Mouse (Mus musculus) layer of hippocampus, adult 18-20 months (tissue): ENCODE measurements at regions not wholly inside any gene's neighbourhood (a gene's known extent, or its start where the extent isn't known, plus 50 kb on each side); places are given as distances from the start of the nearest gene placed in this dataset.

Source experiments
- DNase-seq, 2 experiments: peaks; one replicate each; pipeline ENCODE4 v3.0.0; 2022; ENCODE audit warnings: low spot score in 2 of 2

DNA sequence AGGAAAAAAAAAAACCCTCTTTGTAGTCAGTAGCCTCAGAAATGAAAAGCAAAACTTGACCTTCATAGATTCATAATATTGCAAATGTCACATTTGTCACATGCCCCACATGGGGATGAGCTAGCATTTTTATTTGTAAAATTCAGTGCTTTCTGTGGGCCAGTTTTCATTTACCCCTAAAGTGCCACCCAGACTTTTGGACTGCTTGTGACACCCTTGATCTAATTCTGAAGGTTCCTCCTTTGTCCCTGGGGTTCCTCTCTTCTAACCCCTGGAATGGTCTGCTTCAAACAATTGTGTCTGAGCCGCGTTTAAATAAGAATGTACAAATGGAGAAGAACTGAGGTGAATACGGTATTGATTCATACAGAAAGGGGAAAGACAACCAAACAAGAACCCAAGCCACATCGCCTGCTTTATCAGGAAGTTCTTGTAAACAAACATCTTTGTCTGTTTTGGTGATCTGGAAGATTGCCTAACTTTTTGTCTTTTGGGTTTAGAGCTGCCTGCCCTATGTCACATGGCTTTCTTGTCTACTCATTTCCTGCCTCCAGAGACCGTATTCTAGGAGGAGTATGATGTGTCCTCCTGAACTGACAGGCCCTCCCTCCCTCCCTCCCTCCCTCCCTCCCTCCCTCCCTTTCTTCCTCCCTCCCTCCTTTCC lies 203.1 kb upstream of the Gm9833 start:
- no peak for DNase-seq

DNA sequence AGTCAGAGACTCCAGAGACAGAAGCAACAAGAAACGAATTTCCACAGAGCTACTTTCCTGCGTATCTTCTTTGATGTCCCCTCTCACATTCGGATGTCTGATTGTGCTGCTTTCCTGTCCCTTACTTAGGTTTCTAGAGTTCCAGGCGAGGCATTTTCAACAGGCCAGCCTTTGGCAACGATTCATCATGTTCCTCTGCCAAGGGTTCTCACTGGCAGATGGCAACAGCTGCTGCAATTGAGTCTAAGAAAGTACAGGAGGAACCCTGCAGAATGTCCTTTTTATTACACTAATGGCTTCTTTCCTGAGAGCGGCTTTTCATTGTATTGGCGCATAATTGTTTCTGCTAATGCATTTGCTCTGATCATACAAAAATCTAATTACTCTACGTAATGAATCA lies 202.3 kb upstream of the Gm9833 start:
- DNase-seq = peak; percentile 22 to 64

DNA sequence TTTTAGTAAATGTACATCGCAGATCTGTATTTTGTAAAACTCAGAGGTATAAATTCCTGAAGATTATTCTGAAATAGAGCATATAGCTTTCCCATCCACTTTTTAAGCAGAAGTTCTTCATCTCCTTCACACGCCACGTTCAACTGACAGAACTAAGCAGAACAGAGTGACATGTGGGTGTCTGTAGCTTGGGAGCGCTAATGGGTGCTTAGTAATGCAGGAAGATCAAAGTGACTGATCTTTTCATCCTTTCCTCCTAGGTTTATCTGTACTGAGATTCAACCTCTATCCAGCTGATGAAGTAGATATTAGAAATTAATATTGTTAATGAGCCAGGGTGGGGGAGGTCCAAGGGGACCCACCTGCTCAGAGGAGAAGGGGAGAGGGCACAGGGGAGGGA lies 201.8 kb upstream of the Gm9833 start:
- DNase-seq = no peak

DNA sequence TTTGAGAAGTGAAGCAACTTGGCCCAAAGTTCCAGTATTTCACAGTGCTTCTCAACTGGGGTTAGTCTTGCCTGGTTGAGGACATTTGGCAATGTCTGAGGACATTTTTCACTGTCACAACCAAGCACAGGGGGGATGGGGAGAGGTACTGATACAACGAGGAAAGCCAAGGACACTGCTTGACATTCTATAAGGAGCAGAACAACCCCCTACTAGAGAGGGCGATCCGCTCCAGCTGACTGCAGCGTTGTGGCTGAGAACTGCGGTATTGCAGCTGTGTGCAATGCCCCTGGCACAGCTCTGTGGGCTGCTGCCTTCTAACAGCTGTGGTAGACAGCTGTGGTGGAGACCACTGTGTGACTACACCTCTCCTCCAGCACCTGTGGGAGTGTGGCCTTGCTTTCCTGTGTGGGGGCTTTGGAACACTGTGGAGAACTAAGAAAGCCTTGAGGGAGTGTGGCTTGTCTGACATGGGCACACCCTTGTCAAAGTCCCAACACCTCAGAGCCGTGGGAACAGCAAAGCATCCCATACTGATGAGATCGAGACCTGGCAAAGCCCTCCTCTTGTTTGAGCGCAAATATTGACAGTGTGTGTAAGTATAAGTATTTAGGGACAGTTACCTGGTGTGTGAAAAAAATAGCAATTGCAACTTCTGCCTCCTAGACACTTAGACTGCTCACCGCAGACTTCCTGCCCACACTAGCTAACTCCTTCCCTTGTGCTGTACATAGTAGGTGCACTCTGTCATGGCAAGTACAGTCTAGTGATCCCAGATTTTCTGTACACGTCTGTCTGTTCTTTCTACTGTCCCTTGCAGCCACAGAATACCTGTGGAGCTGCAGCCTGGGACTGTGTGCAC lies 200.9 kb upstream of the Gm9833 start:
- no peak for DNase-seq

DNA sequence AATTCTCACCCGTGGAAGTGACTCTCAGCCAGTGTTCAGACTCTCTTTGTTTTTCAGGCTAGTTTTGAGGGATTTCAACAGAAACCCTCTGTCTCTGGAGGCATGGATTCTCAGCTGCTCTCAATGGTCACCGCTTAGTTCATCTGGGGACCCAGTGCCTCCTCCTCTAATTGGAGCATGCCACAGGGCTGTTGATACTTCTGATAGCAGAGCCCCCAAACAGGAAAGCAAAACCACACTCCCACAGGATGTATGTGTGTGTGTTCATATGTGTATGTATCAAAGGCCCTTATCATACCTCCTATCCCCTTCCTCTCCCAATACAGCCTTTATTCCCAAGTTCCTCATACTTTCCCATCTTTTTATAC lies 200.3 kb upstream of the Gm9833 start:
- no peak for DNase-seq

DNA sequence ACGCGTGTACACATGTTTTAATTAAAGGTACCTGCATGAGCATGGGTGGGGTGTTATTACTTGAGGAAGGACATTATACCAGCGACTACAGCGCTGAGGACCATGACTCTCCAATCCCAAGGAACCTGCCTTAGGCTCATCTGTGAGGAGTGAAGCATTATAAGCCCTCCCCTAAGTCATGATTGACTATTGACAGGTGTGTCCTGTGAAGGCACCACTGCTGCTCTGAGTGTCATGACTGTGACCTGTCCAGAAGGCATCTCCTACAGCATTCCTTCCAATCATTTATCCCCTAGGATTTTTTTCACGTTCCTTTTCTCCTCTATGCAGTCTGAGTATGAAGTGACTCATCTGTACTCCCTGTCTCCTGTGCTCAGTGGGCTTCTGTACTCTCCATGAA lies 199.9 kb upstream of the Gm9833 start:
- DNase-seq = no peak

DNA sequence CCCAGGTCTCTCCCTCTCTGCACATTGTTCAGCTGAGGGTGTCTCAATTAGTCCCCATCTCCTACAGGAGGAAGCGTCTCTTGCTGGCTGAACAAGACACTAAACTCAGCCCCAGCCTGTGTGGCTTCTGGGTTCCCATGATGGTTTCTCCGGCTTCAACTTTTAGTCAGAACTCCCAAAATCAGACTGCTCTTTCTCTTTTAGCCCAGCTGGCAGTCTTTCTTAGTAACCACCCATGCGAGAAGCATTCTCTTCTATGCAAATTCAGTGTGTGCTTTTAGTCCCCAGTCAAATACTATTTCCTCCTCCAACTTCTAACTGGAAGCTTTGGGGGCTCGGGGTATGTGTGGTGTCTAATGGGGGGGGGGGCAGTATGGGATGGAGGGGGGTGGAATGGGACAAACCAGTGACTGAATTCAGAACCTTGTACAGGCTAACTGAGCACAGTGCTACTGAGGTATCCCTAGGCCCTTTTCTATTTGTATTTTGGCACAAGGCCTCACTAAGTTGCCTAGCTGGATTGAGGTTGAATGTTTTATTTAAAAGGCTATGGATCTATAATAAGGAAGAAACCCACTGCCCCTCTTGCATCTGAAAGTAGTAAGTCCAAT lies 194.9 kb upstream of the Gm9833 start:
- peak in 1 of 2 experiments; percentile 28 for DNase-seq

DNA sequence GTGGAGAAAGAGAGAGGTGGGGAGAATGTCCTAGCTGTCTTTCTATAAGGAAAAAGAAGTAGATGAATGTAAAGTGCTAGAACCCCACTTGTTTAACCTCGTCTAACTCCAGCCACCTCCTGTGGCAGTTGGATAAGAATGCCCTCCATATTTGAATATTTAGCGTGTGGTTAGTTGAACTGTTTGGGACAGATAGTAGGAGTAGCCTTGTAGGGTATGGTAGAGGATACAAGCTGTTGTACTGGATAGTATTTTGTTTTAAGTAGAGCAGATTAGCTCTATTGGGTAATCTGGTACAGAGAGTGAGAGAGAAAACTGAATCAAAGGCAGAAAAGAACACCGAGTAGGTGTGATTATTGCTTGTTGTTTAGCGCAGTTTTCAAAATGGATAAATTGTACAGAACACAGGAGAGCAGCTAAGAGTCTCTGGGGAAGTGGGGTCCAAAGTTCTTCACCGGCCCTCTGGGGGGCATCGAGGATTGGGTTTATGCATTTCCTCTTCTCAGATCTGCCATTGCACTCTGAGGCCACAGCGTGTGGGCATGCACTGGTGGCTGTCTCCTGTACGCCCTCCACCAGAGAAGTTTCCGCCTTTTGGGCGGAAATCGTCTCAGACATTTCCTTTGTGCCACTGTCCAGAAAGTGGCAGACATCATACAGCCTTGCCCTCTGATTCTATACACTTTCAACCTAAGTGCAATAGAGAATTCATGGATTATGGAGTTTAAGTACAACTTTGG lies 192.3 kb upstream of the Gm9833 start:
- no peak for DNase-seq

DNA sequence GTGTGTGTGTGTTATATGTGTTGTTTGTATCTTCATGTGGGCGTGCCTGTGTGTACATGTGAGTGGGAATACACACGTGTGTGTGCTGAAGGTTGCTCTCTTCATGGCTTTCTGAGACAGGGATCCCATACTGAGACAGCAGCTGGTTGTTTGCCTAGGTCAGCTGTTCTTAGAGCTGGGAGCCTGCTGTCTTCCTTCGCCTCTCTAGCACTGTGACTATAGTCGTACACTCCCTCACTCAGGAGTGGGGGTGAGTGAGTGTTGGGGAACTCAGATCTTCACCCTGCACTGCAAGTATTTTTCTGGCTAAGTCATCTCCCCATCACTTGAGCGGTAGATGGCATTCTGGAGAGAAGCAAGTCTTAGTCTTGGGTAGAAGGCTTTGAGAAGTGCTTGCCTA lies 191.6 kb upstream of the Gm9833 start:
- no peak for DNase-seq

DNA sequence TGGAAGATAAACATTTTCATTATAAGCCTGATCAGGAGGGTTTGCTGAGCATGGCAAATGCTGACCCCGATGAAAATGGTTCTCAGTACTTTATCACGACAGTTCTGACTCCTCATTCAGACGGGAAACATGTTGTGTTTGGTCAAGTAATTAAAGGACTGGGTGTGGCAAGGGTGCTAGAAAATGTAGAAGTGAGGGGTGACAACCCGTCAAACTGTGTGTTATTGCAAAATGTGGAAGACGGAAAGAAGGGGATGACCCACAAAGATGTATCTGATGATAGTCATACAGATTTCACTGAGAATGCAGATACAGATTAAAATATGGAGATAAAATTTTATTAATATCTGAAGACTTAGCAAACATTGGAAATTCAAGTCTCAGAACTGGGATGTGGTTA lies 186.2 kb upstream of the Gm9833 start:
- no peak for DNase-seq

DNA sequence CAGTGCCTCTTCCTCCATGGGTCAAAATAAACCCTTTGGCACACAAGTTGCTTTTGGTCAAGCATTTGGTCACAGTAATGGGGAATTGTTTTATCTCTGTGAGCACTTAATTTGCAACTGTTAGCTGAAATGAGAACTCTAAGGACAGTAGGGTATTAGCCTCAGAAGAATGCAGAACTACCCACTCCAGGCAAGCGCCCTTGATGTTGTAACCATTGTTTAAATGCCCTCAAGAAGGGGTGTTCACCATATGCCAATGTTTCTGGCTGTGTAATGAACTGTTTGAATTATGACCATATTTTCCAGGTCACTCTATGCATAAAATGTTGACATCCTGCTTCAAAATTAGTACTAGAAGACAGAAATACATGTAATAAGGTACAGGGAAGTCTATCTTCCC lies 174.6 kb upstream of the Gm9833 start:
- no peak for DNase-seq

DNA sequence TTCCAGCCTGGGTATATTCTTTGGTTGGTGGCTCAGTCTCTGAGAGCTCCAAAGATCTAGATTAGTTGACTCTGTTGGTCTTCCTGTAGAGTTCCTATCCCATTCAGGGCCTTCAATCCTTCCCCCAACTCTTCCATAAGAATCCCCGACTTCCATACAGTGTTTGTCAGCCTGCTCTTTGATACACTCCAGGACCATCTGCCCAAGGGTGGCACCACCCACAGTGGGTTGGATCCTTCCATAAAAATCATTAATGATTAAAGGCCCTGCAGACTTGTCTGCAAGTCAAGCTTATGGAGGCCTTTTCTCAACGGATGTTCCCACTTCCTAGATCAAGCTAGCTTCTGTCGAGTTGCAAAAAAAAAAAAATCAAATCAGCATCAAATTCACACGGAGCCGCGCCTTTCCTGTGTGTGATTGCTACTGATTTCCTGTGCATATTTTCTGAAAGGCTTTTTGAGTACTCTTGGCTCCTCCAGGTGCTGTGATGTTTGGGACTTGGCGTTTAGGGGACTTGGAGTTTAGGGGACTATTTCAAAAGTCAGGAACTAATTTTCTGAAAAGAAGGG lies 171.3 kb upstream of the Gm9833 start:
- DNase-seq = no peak

DNA sequence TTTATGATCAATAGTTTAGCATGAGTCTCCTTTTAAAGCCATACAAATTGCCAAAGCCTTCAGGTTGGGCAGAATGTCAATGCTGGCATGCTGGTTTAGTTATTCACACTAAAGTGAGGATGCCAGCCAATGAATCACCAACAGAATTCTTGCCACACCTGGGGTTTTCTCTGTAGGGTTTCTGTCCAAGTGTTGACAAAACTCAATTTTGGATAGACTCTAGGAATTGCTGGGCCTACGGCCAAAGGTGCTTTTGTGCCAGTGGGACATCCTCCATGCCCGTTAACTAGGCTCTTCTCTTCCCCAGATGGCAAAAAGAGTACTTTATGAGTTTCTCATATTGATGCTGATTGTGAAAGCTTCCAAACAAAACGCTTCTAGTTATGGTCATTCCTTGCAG lies 167.6 kb upstream of the Gm9833 start:
- peak in 1 of 2 experiments; percentile 6 for DNase-seq

DNA sequence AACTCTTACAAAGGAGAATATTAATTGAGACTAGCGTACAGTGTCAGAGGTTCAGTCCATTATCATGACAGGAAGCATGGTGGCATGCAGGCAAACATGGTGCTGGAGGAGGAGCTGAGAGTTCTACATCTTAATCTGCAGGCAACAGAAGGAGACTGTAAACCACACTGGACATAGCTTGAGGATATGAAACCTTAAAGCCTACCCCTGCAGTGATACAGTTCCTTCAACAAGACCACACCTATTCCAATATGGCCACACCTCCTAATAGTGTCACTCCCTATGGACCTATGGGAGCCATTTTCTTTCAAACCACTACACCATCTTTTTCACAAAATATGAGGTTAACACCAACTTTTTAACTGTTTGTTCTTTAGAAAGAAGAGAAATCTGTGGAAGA lies 166.2 kb upstream of the Gm9833 start:
- no peak for DNase-seq

DNA sequence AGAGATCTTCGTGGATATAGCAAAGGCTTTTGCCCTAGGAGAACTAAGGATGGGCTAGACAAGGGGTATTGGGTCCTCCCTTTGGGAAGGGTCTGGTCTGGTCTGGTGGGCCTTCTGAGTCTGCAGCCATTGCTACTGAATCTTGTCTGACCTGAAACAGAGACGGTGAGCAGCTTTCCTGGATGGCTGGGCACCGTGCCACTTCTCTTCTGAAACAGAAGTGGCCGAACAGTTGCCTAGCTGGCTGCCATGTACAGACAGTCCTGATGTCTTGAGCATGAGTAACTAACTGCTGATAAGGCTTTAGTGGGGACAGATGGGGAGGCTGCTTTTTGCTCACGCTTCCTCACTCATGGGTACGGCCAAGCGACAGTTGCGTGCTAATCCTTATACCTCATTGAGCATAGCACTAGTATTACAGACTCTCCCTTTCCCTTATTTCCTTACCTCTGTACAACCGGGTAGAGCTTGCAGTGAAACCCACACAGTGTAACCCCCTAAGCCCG lies 165.3 kb upstream of the Gm9833 start:
- DNase-seq = peak in 1 of 2 experiments; percentile 3

DNA sequence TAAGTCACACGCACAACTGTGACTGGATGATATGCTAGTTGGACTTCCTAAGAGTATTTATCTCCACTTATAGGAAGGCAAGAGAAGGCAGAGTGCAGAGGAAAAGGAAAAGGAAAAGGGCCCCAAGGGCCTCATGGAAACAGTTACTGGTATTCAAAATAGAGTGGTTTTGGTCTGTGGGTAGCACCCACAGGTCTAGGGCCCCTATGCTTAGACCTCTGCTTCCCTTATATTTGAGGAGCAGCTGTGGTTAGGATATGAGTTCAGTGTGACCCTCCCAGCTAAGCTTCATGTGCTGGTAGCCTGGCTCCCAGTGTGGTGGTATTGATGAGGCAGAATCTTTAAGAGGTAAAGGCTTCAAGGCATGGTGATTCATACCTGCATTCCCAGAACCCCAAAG lies 163.3 kb upstream of the Gm9833 start:
- DNase-seq = no peak

DNA sequence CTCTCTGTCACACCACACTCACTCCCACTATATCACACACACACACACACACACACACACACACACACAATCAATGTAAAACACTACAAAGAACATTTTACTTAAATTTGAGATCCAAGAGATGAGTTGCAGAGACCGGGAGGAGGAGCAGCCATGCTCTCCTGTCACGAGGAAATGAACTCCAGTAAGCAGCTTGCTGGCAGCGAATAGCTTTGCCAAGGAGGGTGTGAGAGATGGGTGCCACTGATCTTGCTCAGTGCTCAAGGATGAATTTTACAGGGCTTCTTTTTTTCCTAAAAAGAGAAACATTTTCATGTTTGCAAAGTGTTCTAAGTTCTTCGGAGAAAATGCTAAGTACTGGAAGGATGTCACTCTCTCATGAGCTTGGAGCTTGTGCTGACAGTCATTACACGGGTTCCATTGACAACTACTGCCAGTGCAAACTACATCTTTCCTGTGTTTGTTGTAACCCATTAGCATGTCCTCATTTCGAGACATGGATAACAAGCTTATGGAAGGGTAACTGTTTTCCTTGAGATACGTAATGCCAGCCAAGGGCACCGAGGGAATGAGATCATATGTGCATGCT lies 151.0 kb upstream of the Gm9833 start:
- DNase-seq = no peak

DNA sequence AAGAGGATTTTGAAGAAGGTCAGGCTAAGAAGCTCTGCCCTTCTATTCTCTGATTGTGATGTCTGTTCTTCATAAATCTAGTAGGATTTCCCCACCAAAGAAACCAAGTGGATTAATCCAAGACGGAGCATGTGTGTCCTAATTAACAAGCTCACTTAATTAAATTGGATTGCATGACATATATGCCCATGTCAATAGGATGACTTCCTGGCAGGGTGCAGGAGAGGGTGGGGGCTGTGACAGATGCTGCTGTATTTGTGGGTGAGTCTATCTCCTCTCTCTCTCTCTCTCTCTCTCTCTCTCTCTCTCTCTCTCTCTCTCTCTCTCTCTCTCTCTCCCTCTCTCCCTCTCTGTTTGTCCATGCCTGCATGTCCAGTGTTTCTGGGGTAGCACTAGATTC lies 149.3 kb upstream of the Gm9833 start:
- DNase-seq = no peak

DNA sequence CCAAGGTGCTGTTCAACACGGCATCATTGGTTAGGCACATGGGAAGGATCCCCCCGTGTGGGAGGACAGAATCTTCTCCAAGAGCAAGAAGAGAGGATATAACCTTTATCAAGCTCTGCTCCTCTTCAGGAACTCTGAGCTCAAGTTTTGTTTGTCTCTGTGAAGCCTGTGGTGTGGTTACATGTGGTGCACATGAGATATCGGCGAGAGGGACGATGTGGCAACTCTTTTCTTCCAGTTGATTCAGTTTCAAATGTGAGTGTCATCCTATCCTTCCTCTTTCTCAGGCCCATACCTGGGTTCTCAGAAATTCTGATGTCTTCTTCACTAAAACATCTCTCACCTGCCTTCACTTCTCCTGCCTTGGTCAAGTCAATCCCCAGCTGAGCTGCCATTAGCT lies 145.3 kb upstream of the Gm9833 start:
- DNase-seq = no peak

DNA sequence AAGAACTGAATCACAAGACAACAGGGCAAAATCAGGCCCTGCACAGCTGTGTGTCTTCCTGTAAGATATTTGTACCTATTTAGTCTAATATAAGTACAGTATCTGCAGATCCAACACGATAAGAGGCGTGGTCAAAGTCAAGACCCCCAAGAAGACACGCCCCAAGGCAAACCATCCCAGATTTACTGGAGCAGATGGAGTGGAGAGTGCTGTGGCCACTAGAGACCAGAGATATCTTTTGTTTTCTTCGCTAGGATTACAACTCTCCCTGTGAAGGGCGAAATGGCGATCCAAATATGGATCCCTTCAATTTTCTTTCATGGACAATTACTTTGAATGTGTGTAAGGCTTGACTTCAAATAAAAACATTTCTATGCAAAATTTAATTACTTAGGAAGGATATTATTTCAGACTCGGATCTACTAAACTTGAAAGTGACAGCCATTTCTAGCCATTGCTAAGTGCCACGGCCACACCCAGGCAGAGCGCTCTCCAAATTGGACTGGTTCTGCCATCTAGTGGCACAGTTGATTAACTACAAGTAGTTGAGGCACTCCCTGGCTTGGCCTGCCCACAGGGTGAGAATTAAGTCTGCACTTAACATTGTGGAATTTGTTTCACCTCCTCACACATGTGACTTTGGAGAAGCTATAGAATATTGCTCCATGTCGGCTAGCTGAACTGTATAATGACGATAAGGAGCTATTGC lies 140.4 kb upstream of the Gm9833 start:
- peak; percentile 46 to 81 for DNase-seq
